Mouse (Mus musculus): ENCODE measurements around the gene Slc12a4.

Gene Slc12a4

DNA sequence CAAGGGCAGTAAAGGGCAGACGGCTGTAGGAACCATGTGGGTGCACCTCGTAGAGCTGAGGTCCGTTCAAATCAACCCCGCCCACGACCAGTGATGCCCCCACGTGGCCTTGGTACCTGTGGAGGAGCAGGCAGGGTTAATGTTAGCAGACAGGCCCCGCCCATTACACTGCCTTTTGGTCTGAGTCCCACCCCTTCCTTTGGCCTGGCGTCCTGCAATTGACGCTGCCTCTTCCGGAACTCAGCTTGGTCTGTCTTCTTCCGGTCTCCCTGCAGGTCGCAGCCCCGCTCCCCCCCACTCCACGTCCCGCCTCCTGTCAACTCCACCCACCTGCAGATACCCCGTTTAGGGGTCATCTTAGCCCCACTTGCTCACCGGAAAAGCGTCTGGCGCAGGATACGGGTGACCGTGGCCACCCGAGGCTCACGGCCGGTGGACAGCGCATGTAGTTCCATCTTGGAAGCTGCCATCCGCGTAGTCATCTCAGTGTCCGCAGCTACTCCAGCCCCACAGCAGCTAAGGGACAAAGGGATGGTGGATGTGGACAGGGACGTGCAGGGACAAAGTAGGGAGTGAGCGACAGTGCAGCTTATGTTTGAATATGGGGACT is 28.9 kb downstream of the Slc12a4 start:
- in situ Hi-C loops (cut with MboI; ENCODE audit: unreplicated experiment in 2 of 2), result loop anchor here (5.0 to 10.0 kb wide), 2 partner anchors 85 to 332 kb away; partner anchors contain the start of gene Ripor1 (in 1 of the 2)

DNA sequence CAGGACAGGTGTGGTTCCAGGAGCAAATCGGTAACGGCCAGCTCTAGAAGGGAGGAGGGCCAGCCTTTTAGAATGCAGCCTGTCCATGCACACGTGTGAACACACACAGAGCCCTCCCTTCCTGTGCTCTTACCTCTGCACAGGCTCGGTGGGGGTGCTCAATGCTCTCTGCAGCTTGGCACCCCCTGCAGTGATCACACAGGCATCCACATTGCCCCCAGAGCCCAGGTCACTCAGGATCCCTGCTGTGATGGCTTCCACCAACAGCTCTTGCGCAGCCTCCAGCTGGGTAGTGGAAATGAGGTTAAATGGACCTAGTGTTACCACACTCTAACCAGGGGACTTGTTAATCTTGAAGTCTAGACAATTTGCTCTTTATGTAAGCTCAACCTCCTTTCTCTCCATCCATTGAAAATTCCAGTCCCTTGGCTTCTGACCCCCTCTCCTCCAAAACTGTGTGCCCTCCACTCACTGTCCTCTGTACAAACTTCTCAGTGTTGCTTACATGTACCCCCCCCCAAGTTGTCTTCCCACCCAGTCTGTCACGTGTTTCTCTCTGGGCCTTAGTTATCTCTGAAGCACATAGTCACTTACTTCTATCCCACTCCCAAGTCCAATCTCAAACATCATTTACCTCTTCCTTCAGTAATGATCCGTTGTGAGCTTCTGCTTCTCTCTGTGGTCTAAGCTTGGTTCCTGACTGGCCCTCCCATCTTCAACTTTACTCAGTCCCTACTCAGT is 29.9 kb downstream of the Slc12a4 start:
- in situ Hi-C loops (cut with MboI; ENCODE audit: unreplicated experiment in 2 of 2), result loop anchor here (5.0 to 10.0 kb wide), 2 partner anchors 86 to 331 kb away; partner anchors contain the start of gene Ripor1 (in 1 of the 2)

DNA sequence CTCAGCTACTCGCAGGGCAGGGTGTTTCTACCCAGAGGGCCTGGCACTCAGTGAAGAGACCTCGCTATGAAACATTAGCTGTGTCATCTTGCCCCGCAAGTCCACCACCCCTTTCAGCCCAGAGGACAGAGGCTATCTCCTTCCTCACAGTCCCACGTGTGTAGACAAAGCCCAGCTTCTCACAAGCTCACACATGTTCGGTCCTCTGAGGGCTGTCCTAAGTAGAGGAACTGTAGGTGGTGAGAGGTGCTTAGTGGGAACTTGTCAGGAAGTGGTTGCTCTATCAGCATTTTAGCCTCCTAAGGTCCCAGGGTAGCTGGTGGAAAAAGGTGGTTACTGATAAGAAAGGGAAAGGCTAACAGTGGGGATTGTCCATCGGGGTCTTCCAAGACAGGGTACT is 30.8 kb downstream of the Slc12a4 start:
- in situ Hi-C loops (cut with MboI; ENCODE audit: unreplicated experiment in 2 of 2), result loop anchor here (5.0 to 10.0 kb wide), 2 partner anchors 87 to 330 kb away; partner anchors contain the start of gene Ripor1 (in 1 of the 2)

DNA sequence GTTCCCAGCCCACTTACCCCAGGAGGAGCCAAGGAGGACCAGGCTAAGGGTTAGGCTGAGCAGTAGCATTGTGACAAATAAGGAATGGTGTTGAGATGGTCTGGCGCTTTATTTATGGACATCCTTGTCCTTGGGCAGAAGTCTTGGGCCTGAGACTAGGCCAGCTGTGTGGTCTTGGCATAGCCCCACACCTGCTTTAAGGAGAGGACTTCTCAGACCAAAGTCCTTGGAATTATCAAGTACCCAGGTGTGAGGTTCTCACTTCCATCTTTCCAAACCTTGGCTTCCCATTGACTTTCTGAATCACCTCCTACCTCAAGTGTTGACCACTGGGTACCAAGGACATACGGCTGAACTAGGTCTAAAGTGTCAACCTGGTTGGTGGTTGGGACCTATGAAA is 32.1 kb downstream of the Slc12a4 start, which contains the start of gene Ctrl:
Gene Ctrl (minus strand): TSS at position 101 of the 400 bp plus-strand sequence.
- in situ Hi-C loops (cut with MboI; ENCODE audit: unreplicated experiment in 2 of 2), result loop anchor here in 1 of 2 experiments (5.0 to 10.0 kb wide), 2 partner anchors 216 to 329 kb away; partner anchors contain the start of gene Ripor1

DNA sequence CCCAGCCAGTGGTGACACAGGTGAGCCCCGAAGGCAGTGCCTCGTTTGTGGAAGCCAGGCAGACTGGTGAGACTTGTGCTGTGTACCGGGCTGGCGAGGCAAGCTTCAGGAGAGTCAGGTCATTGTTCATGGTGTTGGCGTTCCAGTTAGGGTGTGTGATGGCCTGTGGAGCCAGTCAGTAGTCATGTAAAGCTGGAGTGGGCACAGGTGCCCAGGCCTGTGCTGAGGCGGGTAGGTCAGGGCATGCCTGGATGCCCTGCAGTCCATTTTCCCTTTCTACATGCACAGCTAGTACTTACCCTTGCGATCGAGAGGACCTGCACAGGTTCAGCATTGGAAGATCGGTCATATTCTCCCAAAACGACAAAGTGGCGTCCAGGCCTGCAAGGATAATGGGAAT is 33.4 kb downstream of the Slc12a4 start:
- in situ Hi-C loops (cut with MboI; ENCODE audit: unreplicated experiment in 2 of 2), result loop anchor here in 1 of 2 experiments (5.0 to 10.0 kb wide), 2 partner anchors 215 to 328 kb away; partner anchors contain the start of gene Ripor1

DNA sequence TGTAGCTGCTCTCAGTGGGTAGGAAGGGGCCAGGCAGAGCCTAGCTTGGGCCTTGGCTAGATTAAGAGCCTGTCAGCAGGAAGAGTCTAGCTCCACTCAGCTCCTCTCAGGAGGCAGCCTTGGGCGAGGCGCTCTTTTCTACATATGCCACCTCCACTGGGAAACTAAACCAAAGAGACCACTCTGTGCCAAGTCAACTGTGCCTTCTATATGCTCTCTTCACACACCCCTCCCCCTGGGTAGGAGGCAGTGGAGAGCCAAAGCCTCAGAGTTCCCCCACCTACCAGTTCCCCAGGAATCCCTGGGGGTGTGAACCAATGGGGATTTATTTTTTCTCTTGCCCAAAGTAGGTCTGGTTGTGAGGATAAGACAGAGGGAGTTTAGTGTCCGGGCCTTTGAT is 34.6 kb downstream of the Slc12a4 start:
- in situ Hi-C loops (cut with MboI; ENCODE audit: unreplicated experiment in 2 of 2), result loop anchor here in 1 of 2 experiments (5.0 to 10.0 kb wide), 2 partner anchors 214 to 326 kb away; partner anchors contain the start of gene Ripor1

DNA sequence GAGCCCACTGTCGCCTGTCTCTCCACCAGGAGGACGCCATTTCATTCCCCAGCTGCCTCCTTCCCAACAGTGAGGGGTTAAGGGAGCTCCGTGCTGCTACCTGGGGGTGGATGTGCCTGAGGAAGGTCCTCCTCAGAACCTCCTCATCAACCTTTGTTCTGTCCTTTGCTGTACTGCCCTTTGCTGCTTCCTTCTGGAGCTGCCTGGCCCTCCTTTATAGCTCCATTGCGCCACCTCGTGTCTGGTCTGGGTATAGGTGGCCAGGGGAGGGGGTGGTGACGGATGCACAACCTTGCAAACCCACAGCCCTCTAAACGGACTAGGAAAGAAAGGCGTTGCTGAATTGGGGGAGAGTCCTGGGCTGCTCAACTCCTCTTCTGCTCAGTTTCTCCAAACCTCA is 35.3 kb downstream of the Slc12a4 start:
- in situ Hi-C loops (cut with MboI; ENCODE audit: unreplicated experiment in 2 of 2), result loop anchor here in 1 of 2 experiments (5.0 to 10.0 kb wide), 2 partner anchors 213 to 326 kb away; partner anchors contain the start of gene Ripor1

DNA sequence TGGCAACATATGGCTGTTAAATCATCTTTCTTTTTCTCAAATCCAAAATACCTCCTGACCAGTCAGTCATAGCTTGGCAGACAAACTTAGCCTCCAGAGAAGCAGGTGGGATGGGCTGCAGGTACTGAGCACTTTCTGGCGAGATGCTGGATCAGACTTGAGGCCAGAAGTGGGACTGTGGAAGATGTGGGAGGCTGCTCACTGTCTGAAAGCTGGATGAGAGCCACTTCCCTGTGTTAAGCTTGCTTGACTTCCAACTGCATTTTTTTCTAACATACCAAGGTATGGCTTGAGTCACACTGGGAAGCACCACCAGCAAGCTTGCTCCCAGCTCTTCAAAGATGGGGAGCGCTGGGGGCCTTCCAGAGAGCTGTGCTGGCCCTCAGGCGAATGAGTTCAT is 40.8 kb downstream of the Slc12a4 start:
- in situ Hi-C loops (cut with MboI; ENCODE audit: unreplicated experiment in 2 of 2), result loop anchor here (5.0 kb wide), 3 partner anchors 33 to 213 kb away; partner anchors contain the start of gene Nrn1l (in 1 of the 2)

DNA sequence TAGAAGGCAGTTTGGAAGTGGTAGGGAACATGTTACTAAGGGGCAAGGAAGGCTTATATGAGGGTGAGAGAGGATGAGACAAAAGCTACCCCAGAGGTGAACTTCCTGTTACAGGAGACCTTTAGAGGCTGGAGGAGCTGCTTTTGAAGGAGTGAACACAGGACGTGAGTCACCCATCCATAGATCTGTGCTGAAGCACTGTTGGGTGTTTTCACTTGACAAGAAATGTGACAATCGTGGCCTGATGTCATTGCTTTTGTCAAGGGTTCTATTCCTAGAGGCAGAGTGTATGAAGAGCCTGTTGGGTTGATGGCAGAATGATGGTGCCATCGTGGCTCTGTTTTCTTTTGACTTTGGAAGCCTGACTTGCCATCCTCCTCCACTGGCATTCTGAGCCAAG is 46.5 kb downstream of the Slc12a4 start:
- in situ Hi-C loops (cut with MboI; ENCODE audit: unreplicated experiment in 2 of 2), result no loop called here

DNA sequence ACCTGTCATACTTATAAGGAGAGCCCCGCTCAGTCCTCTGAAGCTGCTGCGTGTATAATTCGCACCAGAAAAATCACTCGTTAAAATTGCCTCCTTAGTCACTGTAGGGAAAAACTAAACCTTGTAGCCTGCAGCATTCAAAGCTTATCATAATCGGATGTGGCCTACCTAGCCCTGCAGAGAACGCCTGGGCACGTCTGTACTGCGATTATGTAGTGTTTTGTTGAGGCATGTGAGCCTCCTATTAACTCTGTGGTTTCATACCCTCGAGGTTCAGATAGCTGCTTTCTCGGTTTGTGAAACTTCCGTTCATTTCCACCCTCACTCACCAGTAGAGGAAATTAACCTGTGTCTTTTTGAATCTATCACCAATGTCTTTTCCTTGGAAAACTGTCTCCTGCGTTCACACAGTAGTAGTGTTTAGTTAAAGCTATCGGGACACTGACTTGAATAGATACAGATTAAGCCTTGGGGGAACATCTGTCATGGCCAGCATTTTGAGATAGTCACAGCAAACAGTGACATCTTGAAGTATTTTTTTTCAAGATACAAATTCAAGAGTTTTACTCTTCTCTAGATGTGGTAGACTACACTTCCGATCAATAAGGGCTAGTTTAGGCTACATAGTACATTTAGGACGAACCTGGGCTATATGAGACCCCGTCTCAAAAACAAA is 64.8 kb downstream of the Slc12a4 start:
- in situ Hi-C loops (cut with MboI; ENCODE audit: unreplicated experiment in 2 of 2), result no loop called here

DNA sequence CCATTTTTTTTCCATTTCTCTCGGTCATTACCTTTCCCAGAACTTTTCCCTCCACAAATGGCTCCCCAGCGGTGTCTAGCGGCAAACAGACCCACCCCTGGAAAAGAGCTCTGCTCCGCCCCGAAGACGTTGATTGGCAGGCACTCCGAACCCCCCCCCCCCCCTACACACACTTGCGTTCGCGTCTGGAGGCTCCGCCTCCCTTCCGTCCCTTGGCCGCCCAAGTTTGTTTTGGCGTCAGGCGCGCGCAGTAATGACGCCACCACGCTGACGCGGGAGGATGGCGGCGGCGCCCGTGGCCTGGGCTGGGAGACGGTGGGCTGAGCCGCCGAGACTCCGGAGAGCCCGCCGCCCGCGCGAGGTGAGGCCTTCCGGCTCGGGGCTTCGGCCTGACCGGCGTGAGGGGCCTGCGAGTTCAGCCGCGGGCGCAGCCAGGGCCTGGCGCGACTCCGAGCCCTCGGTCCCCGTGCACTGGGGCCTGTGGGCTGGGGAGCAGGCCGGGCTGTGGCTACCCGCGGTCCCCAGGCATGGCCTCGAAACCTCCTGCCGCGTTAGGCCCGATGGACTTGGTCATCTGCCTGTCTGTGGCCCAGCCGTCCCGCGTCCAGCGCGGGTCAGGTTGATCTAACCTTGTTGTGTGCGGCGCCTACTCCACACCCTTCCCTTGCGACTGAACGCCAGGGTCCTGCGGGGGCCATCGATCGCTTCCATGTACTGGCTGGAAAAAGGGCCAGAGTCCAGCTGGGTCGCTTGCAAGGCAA is 65.5 kb downstream of the Slc12a4 start, which contains the start of gene Pskh1:
Gene Pskh1 (plus strand): TSS at position 262 of the 761 bp plus-strand sequence.
- in situ Hi-C loops (cut with MboI; ENCODE audit: unreplicated experiment in 2 of 2), result no loop called here

DNA sequence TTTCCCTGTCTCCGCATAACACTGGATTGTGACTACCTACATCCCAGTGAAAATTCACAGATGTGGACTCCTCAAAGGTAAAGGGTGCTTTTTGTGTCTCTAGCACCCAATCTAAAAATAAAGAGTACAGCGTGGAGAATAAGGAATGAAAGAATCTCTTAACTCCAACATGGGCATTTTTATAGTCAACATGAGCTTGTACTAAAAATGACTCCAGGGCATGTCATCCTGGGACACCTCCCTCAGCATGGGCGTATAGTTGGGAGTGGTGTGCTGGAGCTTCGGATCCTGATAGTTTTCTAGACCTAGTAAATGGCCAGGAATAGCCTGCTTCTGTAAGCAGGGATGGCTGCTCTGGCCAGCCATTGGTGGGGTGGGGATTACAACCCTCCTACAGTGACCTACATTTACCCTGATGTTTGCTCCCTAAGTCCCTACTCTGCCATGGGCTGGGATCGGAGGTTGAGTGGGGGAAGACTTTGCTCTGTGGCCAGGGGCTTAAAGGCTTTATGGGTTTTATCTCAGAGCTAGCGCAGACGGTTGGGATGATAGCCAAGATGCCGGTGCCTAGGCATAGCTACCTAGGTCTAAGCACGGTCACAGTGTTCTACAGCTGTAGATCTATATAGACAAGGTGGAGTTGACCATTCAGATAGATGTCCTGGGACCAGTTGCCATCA is 68.0 kb downstream of the Slc12a4 start:
- in situ Hi-C loops (cut with MboI; ENCODE audit: unreplicated experiment in 2 of 2), result no loop called here
